Mouse (Mus musculus) hindbrain, embryonic 11.5 days (tissue): ENCODE results near the gene Rrp12. TPM values are rescaled to one million over a fixed set of nuclear protein-coding genes. Genes with fewer than 3 reads are reported as not detected.

Experiments used
- ATAC-seq: fragments of 200-750 bp; cut with Nextera tagmentation; 2 replicates; pipeline ENCODE4 v1.8.0; 2017; ENCODE audit warnings: mild to moderate bottlenecking, moderate TSS enrichment, moderate library complexity; ENCODE audit not compliant: low FRiP score
- DNase-seq: peaks from one replicate; pipeline ENCODE4 v3.0.0-alpha.2; 2015; ENCODE audit warnings: low spot score
- H3K27ac ChIP-seq: fragments of 300-500 bp; sonication (generic); 2 replicates; pipeline ENCODE4 v1.5.1; 2014; ENCODE audit warnings: mild to moderate bottlenecking, low read depth, low read length
- H3K27me3 ChIP-seq: fragments of 300-500 bp; sonication (generic); 2 replicates; pipeline ENCODE4 v1.6.1; 2014; ENCODE audit warnings: mild to moderate bottlenecking, low read length, moderate library complexity, mixed read lengths; ENCODE audit not compliant: control insufficient read depth, insufficient read depth
- H3K36me3 ChIP-seq: fragments of 300-500 bp; sonication (generic); 2 replicates; pipeline ENCODE4 v1.6.1; 2014; ENCODE audit warnings: mild to moderate bottlenecking, low read length, moderate library complexity, mixed read lengths; ENCODE audit not compliant: control insufficient read depth, insufficient read depth
- H3K4me1 ChIP-seq: fragments of 300-500 bp; sonication (generic); replicated peaks from 2 replicates; pipeline ENCODE4 v1.6.1; 2014; ENCODE audit warnings: low read length, mixed read lengths; ENCODE audit not compliant: control insufficient read depth, insufficient read depth
- H3K4me2 ChIP-seq: fragments of 300-500 bp; sonication (generic); replicated peaks from 2 replicates; pipeline ENCODE4 v1.6.1; 2014; ENCODE audit warnings: mild to moderate bottlenecking, low read depth, low read length
- H3K4me3 ChIP-seq: fragments of 300-500 bp; sonication (generic); 2 replicates; pipeline ENCODE4 v1.5.1; 2014; ENCODE audit warnings: low read depth, low read length
- H3K9ac ChIP-seq: fragments of 300-500 bp; sonication (generic); 2 replicates; pipeline ENCODE4 v1.6.1; 2014; ENCODE audit warnings: low read depth, low read length
- H3K9me3 ChIP-seq: fragments of 300-500 bp; sonication (generic); 2 replicates; pipeline ENCODE4 v1.6.1; 2016; ENCODE audit warnings: low read length; ENCODE audit not compliant: control insufficient read depth
- WGBS: fragments of 180-500 bp; shearing (Covaris S2); extraction: QIAGEN DNeasy Blood & Tissue Kit; methylation state at CpG from one replicate; pipeline ENCODE4 v1.1.7; 2014; 5-methylcytosine and 5-hydroxymethylcytosine counted together
- polyA plus RNA-seq: library from polyadenylated mRNA; unstranded; fragments of >200 nt; fragmentation: Nextera tagmentation; extraction: Ambion mirVana; gene quantifications from 2 replicates; pipeline ENCODE4 v1.2.1, GENCODE M21; 2014

The Rrp12 gene
- polyA plus RNA-seq, 1 experiment from 2014 or later, result 11.5 TPM

GRCm38 (mm10) chr19:41908736-41909135 is 12.8 kb upstream of the Rrp12 start:
- H3K4me3 ChIP-seq, result no peak overlapping the region
- no peaks in the 10 kb centered on the region for H3K27me3 ChIP-seq
- H3K9ac ChIP-seq, result no peak overlapping the region
- no peak overlapping the region for H3K27ac ChIP-seq
- H3K4me1 ChIP-seq, result peaks cover 10% of the 10 kb centered on the region
- no peak for DNase-seq
- ATAC-seq, result no peak
- no peaks in the 10 kb centered on the region for H3K36me3 ChIP-seq
- H3K4me2 ChIP-seq, result no peak overlapping the region
- WGBS, result 94% methylated on average over 3 of the region's 3 CpGs
- no peaks in the 10 kb centered on the region for H3K9me3 ChIP-seq

- Histone ChIP-seq H3K27ac (no peak overlapping the region), H3K9ac (no peak overlapping the region), H3K27me3 (no peaks in the 10 kb centered on the region), H3K36me3 (no peaks in the 10 kb centered on the region), H3K9me3 (no peaks in the 10 kb centered on the region), H3K4me3 (no peak overlapping the region), H3K4me1 (no peaks in the 10 kb centered on the region), H3K4me2 (no peak overlapping the region)
- no peak for ATAC-seq
- 55% methylated on average over 8 of the region's 8 CpGs for WGBS
- no peak for DNase-seq
Measured at GRCm38 (mm10) chr19:41907079-41907760, 11.2 kb upstream of the Rrp12 start.

DNA sequence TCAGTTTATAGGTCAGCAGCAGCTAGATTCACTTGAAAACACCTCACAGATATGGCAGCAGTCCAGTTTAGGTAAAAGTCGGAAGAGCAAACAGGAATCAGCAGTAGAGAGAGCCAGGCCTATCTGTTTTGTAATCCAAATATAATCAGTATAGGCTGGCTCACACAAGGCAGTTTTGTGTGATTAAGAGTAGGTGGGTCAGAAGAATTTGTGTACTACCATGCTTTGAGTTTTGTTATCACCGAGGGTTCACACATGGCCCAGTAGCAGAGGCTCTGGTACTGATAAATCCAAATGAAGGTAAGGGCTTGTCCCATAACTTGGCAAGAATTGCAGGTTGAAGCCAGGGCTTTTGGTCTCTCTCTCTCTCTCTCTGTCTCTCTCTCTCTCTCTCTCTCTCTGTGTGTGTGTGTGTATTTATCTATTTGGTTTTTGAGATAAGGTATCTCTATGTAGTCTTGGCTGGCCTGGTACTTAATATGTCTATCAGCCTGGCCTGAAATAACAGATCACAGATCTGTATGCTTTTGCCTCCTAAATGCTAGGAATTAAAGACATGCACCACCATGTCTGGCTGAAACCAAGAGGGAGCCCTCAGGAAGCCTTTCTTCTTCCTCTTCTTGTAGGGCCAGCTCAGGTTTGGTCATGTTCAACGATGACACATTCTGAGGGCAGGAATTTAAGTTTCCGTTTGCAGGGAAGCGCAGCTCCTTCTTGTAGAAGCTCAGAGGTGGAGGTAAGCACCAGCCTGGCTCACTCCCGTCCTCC is 10.5 kb upstream of the Rrp12 start:
- no peaks in the 10 kb centered on the region for H3K27me3 ChIP-seq
- no peak overlapping the region for H3K4me3 ChIP-seq
- no peak overlapping the region for H3K27ac ChIP-seq
- no peaks in the 10 kb centered on the region for H3K9me3 ChIP-seq
- H3K4me1 ChIP-seq, result no peaks in the 10 kb centered on the region
- H3K4me2 ChIP-seq, result no peak overlapping the region
- ATAC-seq (no peak), DNase-seq (no peak)
- H3K9ac ChIP-seq, result no peak overlapping the region
- no peaks in the 10 kb centered on the region for H3K36me3 ChIP-seq
- WGBS, result 65% methylated on average over 6 of the region's 6 CpGs

DNA sequence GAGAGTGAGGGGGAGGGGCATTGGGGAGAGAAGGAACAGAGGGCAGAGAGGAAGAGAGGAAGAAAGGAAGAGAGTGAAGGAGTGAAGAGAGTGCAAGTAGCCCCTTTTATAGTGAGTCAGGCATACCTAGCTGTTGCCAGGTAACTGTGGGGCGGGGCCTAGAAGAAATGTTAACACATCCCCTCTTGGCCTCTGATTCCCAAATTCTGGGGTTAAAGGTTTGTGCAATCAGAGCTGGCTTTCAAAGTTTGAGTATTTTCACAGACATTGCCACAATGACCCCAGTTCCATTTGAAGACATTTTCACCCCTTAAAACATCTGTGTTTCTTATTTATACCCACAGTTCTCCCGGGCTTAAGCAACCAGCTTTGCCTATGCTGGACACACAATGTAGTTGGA is 9.3 kb upstream of the Rrp12 start:
- DNase-seq, result no peak
- ATAC-seq, result no peak

DNA sequence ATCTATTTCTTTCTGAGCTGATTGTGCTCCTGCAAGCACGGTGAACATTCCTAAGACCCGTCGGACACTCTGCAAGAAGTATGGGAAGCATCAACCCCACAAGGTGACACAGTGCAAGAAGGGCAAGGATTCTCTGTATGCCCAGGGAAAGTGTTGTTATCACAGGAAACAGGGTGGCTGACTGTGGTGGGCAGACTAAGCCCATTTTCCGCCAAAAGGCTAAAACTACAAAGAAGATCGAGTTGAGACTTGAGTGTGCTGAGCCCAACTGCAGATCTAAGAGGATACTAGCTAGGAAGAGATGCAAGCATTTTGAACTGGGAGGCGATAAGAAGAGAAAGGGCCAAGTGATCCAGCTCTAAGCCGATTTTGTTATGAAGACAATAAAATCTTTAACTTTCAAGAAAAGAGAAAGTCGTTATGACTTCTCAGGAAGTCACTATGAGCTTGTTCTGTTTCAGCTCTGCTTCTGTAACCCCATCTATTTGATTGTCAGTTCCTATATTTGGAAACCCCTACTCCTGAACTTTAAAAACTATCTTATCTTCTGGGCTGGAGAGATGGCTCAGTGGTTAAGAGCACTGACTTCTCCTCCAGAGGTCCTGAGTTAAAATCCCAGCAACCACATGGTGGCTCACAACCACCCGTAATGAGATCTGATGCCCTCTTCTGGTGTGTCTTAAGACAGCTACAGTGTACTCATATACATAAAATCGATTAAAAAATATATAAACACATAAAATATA is 7.0 kb upstream of the Rrp12 start:
- no peak overlapping the region for H3K4me3 ChIP-seq
- no peak for ATAC-seq
- no peak overlapping the region for H3K27ac ChIP-seq
- H3K9me3 ChIP-seq, result no peaks in the 10 kb centered on the region
- no peak overlapping the region for H3K4me2 ChIP-seq
- DNase-seq, result no peak
- WGBS, result 83% methylated on average over 10 of the region's 10 CpGs
- no peaks in the 10 kb centered on the region for H3K27me3 ChIP-seq
- no peaks in the 10 kb centered on the region for H3K4me1 ChIP-seq
- H3K36me3 ChIP-seq, result no peaks in the 10 kb centered on the region
- no peak overlapping the region for H3K9ac ChIP-seq

More for the DNA sequence above, 9.3 kb upstream of the Rrp12 start:
- Histone ChIP-seq H3K9me3 (no peaks in the 10 kb centered on the region), H3K27ac (no peak overlapping the region), H3K27me3 (no peaks in the 10 kb centered on the region), H3K4me3 (no peak overlapping the region), H3K4me1 (no peaks in the 10 kb centered on the region), H3K36me3 (no peaks in the 10 kb centered on the region), H3K9ac (no peak overlapping the region), H3K4me2 (no peak overlapping the region)
- 89% methylated on average over 2 of the region's 2 CpGs for WGBS

GRCm38 (mm10) chr19:41901696-41902095 is 5.7 kb upstream of the Rrp12 start:
- no peaks in the 10 kb centered on the region for H3K9me3 ChIP-seq
- no peak overlapping the region for H3K4me2 ChIP-seq
- H3K9ac ChIP-seq, result no peak overlapping the region
- no peaks in the 10 kb centered on the region for H3K36me3 ChIP-seq
- H3K27me3 ChIP-seq, result no peaks in the 10 kb centered on the region
- no peak overlapping the region for H3K27ac ChIP-seq
- ATAC-seq, result no peak
- no peaks in the 10 kb centered on the region for H3K4me1 ChIP-seq
- no peak for DNase-seq
- 66% methylated on average over 2 of the region's 2 CpGs for WGBS
- no peak overlapping the region for H3K4me3 ChIP-seq

- no peak for ATAC-seq
- Histone ChIP-seq H3K27me3 (no peaks in the 10 kb centered on the region), H3K27ac (no peak overlapping the region), H3K9me3 (no peaks in the 10 kb centered on the region), H3K4me2 (no peak overlapping the region), H3K4me1 (no peaks in the 10 kb centered on the region), H3K36me3 (no peaks in the 10 kb centered on the region), H3K9ac (no peak overlapping the region), H3K4me3 (no peak overlapping the region)
- DNase-seq, result no peak
- WGBS, result 86% methylated on average over 8 of the region's 8 CpGs
Measured at GRCm38 (mm10) chr19:41900495-41901090, 4.6 kb upstream of the Rrp12 start.

DNA sequence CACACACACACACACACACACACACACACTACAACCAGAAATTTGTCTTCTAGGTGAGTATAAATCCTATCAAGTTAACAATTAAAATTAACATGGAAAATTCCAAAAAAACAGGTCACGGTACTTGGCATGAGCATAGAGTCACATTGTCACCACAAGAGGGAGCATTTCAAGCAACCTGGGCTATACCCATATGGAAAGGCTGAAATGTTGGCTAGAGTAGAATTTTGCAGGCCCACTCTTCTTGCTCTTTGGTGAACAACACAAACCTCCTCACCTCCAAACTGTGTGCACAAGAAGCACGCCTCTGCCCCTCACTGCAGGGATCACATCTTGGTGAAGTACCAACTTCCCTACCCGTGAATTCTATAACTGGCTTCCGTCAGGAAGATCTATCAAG is 2.9 kb upstream of the Rrp12 start:
- H3K9me3 ChIP-seq, result no peaks in the 10 kb centered on the region
- DNase-seq, result peak; percentile 60
- ATAC-seq, result no peak
- H3K4me2 ChIP-seq, result no peak overlapping the region
- H3K27ac ChIP-seq, result no peak overlapping the region
- H3K27me3 ChIP-seq, result no peaks in the 10 kb centered on the region
- no peak overlapping the region for H3K9ac ChIP-seq
- H3K4me3 ChIP-seq, result no peak overlapping the region
- H3K4me1 ChIP-seq, result peaks cover 5% of the 10 kb centered on the region
- H3K36me3 ChIP-seq, result no peaks in the 10 kb centered on the region
- WGBS, result 52% methylated on average over 4 of the region's 4 CpGs
